Mouse (Mus musculus): Measurements from ENCODE around the gene Tarm1. TPM values are rescaled to one million over a fixed set of nuclear protein-coding genes. Genes with fewer than 3 reads are reported as not detected.

Gene Tarm1
- total and polyA plus RNA-seq, 2 experiments from 2014 or later: 0.10 TPM; not detected in 1

- TF ChIP-seq CTCF (IDR thresholded peaks at IDR 0.05; ENCODE audit: low read depth): no peak
- Histone ChIP-seq H3K9ac (replicated peaks; ENCODE audit: low read length) (no peak overlapping the region), H3K4me1 (ENCODE audit: insufficient read depth, low read length) (no peaks in the 10 kb centered on the region), H3K4me3 (ENCODE audit: low read length) (no peak overlapping the region), H3K27ac (no peak overlapping the region), H3K9me3 (ENCODE audit: low read length) (no peaks in the 10 kb centered on the region), H3K36me3 (ENCODE audit: insufficient read depth, low read length) (no peaks in the 10 kb centered on the region), H3K4me2 (ENCODE audit: low read depth, low read length) (no peak overlapping the region), H3K27me3 (ENCODE audit: insufficient read depth, low read length) (no peaks in the 10 kb centered on the region)
- 72% methylated on average over 3 of the region's 3 CpGs for WGBS
- ATAC-seq (no peak), DNase-seq (ENCODE audit: low spot score) (no peak)
Observed at GRCm38 (mm10) chr7:3472774-3473173, 29.6 kb downstream of the Tarm1 start.

- Histone ChIP-seq H3K4me1 (ENCODE audit: insufficient read depth, low read length) (no peaks in the 10 kb centered on the region), H3K9me3 (ENCODE audit: low read length) (no peaks in the 10 kb centered on the region), H3K9ac (replicated peaks; ENCODE audit: low read length) (no peak overlapping the region), H3K4me3 (ENCODE audit: low read length) (no peak overlapping the region), H3K27ac (no peak overlapping the region), H3K36me3 (ENCODE audit: insufficient read depth, low read length) (no peaks in the 10 kb centered on the region), H3K4me2 (ENCODE audit: low read depth, low read length) (no peak overlapping the region), H3K27me3 (ENCODE audit: insufficient read depth, low read length) (no peaks in the 10 kb centered on the region)
- WGBS: 65% methylated on average over 2 of the region's 2 CpGs
- no peak for DNase-seq (ENCODE audit: low spot score)
- TF ChIP-seq CTCF (IDR thresholded peaks at IDR 0.05; ENCODE audit: low read depth): no peak
- ATAC-seq: no peak
Observed at GRCm38 (mm10) chr7:3468614-3469013, 33.8 kb downstream of the Tarm1 start.

- H3K4me1 ChIP-seq (ENCODE audit: insufficient read depth, low read length): no peaks in the 10 kb centered on the region
- no peaks in the 10 kb centered on the region for H3K36me3 ChIP-seq (ENCODE audit: insufficient read depth, low read length)
- no peak for ATAC-seq
- no peak overlapping the region for H3K4me2 ChIP-seq (ENCODE audit: low read depth, low read length)
- 89% methylated on average over 4 of the region's 4 CpGs for WGBS
- no peaks in the 10 kb centered on the region for H3K27me3 ChIP-seq (ENCODE audit: insufficient read depth, low read length)
- H3K4me3 ChIP-seq (ENCODE audit: low read length): no peak overlapping the region
- no peak for TF ChIP-seq CTCF (IDR thresholded peaks at IDR 0.05; ENCODE audit: low read depth)
- H3K9ac ChIP-seq (replicated peaks; ENCODE audit: low read length): no peak overlapping the region
- no peak overlapping the region for H3K27ac ChIP-seq
- no peaks in the 10 kb centered on the region for H3K9me3 ChIP-seq (ENCODE audit: low read length)
- no peak for DNase-seq (ENCODE audit: low spot score)
Observed at GRCm38 (mm10) chr7:3463306-3463705, 39.1 kb downstream of the Tarm1 start.

- DNase-seq (ENCODE audit: low spot score): no peak
- no peak overlapping the region for H3K27ac ChIP-seq
- ATAC-seq: no peak
Observed at GRCm38 (mm10) chr7:3460261-3460660, 42.2 kb downstream of the Tarm1 start.

DNA sequence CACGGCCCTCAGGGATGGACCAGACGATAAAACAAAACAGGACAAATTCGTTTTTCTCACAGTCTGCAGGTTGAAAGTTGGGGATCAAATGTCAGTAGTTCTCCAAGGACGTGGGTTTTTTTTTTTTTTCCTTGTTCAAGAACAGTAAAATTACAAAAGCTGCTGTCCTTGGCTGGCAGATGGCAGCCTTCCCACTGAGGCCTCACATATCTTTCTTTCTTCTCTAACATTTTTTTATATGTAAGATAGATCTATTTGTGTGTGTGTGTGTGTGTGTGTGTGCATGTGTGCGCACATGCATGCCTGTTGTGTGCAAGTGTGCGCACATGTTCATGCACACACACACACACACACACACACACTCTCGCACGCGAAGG is 44.6 kb downstream of the Tarm1 start:
- H3K9ac ChIP-seq (replicated peaks; ENCODE audit: low read length): no peak overlapping the region
- DNase-seq (ENCODE audit: low spot score) (no peak), ATAC-seq (no peak)
- WGBS: 77% methylated on average over 9 of the region's 9 CpGs
- H3K4me2 ChIP-seq (ENCODE audit: low read depth, low read length): no peak overlapping the region
- TF ChIP-seq CTCF (IDR thresholded peaks at IDR 0.05; ENCODE audit: low read depth): no peak
- no peaks in the 10 kb centered on the region for H3K36me3 ChIP-seq (ENCODE audit: insufficient read depth, low read length)
- no peaks in the 10 kb centered on the region for H3K4me1 ChIP-seq (ENCODE audit: insufficient read depth, low read length)
- H3K27ac ChIP-seq: no peak overlapping the region
- no peaks in the 10 kb centered on the region for H3K9me3 ChIP-seq (ENCODE audit: low read length)
- H3K27me3 ChIP-seq (ENCODE audit: insufficient read depth, low read length): no peaks in the 10 kb centered on the region
- H3K4me3 ChIP-seq (ENCODE audit: low read length): no peak overlapping the region

More at GRCm38 (mm10) chr7:3460261-3460660, 42.2 kb downstream of the Tarm1 start:
- 82% methylated on average over 8 of the region's 8 CpGs for WGBS
- H3K36me3 ChIP-seq (ENCODE audit: insufficient read depth, low read length): no peaks in the 10 kb centered on the region
- no peak overlapping the region for H3K4me2 ChIP-seq (ENCODE audit: low read depth, low read length)
- no peak overlapping the region for H3K9ac ChIP-seq (replicated peaks; ENCODE audit: low read length)
- H3K9me3 ChIP-seq (ENCODE audit: low read length): no peaks in the 10 kb centered on the region
- H3K4me1 ChIP-seq (ENCODE audit: insufficient read depth, low read length): no peaks in the 10 kb centered on the region
- TF ChIP-seq CTCF (IDR thresholded peaks at IDR 0.05; ENCODE audit: low read depth): no peak
- no peak overlapping the region for H3K4me3 ChIP-seq (ENCODE audit: low read length)
- H3K27me3 ChIP-seq (ENCODE audit: insufficient read depth, low read length): no peaks in the 10 kb centered on the region

DNA sequence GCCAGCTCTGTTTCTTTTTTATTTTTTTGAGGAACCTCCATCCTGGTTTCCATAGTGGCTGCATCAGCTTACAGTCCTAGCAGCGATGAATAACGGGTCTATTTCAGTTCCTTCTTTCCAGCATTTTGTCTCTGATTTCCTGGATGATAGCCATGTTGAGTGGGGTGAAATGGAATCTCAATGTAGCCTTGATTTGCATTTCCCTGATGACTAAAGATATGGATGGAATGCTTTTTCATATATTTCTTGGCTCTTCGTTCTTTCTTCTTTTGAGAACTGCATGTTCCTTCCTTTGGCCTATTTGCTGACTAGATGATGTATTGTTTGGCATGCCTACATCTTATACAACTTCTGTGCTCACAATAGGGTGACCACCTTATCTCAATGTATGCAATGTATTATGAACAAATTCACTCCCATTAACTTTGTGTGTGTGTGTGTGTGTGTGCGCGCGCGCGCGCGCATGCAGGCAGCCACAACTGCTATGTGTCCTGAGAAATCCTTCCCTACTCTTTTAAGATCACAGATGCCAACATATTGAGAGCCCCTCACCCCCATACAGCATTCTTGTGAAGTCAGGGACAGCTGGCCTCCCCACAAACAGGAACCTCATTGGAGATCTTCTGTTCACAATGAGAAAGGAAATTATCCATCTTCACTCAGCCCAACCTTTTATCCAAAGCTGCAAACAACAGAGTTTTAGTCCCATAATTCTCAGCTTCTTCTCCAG is 45.1 kb downstream of the Tarm1 start:
- 91% methylated on average over 10 of the region's 10 CpGs for WGBS
- Histone ChIP-seq H3K27me3 (ENCODE audit: insufficient read depth, low read length) (no peaks in the 10 kb centered on the region), H3K36me3 (ENCODE audit: insufficient read depth, low read length) (no peaks in the 10 kb centered on the region)

DNA sequence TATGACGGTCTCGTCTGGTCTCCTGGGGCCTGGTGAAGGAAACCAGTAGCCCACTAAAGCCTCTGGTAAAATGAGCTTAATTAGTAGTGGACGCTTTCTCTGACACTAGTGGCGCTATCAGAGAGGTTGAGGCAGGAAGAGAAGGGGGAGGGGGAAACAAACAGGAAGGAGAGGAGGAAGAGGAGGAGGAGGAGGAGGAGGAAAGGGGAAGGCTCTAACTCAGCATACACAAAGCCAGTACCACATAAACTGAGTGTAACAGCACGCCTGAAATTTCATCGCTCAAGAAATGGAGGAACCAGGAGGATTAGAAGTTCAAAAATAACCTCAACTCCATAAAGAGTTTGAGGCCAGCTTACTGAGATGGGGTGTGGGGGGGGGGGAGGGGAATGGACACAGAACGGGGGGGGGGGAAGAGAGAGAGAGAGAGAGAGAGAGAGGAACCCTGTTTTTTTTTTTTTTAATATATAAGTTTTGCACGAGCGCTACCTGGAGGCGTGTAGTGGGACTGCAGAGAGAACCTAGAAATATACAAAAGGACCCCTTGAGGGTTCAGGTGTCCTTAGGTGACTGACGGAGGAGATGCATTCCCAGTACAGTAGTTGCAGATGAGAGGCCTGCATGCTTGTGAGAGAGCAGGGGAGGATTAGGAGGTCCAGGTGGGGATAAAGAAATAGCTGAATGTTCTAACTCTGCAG is 48.8 kb downstream of the Tarm1 start:
- no peaks in the 10 kb centered on the region for H3K27me3 ChIP-seq (ENCODE audit: insufficient read depth, low read length)
- WGBS: 64% methylated on average over 10 of the region's 11 CpGs
- DNase-seq (ENCODE audit: low spot score) (peak; percentile 16), ATAC-seq (no peak)
- H3K36me3 ChIP-seq (ENCODE audit: insufficient read depth, low read length): no peaks in the 10 kb centered on the region
- peak; percentile 32; the same call in 1 of the 2 replicates for TF ChIP-seq CTCF (IDR thresholded peaks at IDR 0.05; ENCODE audit: low read depth)
- no peaks in the 10 kb centered on the region for H3K4me1 ChIP-seq (ENCODE audit: insufficient read depth, low read length)
- H3K9ac ChIP-seq (replicated peaks; ENCODE audit: low read length): no peak overlapping the region
- no peaks in the 10 kb centered on the region for H3K9me3 ChIP-seq (ENCODE audit: low read length)
- H3K27ac ChIP-seq: no peak overlapping the region
- no peak overlapping the region for H3K4me3 ChIP-seq (ENCODE audit: low read length)
- H3K4me2 ChIP-seq (ENCODE audit: low read depth, low read length): no peak overlapping the region

More for the DNA sequence above, 45.1 kb downstream of the Tarm1 start:
- no peak for DNase-seq (ENCODE audit: low spot score)
- Histone ChIP-seq H3K4me3 (ENCODE audit: low read length) (no peak overlapping the region), H3K4me1 (ENCODE audit: insufficient read depth, low read length) (no peaks in the 10 kb centered on the region), H3K9ac (replicated peaks; ENCODE audit: low read length) (no peak overlapping the region), H3K4me2 (ENCODE audit: low read depth, low read length) (no peak overlapping the region), H3K27ac (no peak overlapping the region), H3K9me3 (ENCODE audit: low read length) (no peaks in the 10 kb centered on the region)
- no peak for ATAC-seq
- TF ChIP-seq CTCF (IDR thresholded peaks at IDR 0.05; ENCODE audit: low read depth): no peak
